Mouse (Mus musculus) liver, adult 2 months (tissue): ENCODE data around the gene H2-M5.

Source experiments
- CTCF ChIP-seq: fragments of 200-500 bp; IDR thresholded peaks from 2 replicates; pipeline ENCODE4 v1.5.1; 2011; ENCODE audit warnings: low read depth, low read length, control low read depth
- POLR2A ChIP-seq: fragments of 200-500 bp; IDR thresholded peaks from 2 replicates; pipeline ENCODE4 v1.6.1; 2011; ENCODE audit warnings: low read length, control low read depth; ENCODE audit not compliant: insufficient read depth; ENCODE audit errors: extremely low read depth

GRCm38 (mm10) chr17:36958884-36959283 is 30.5 kb downstream of the H2-M5 start:
- TF ChIP-seq CTCF (no peak), POLR2A (no peak)
